Mouse (Mus musculus): ENCODE data around the gene Strada. TPM values are rescaled to one million over a fixed set of nuclear protein-coding genes. Genes with fewer than 3 reads are reported as not detected.
A peak's percentile ranks its signal among the peaks of the same experiment; 100 is the strongest.

Gene Strada
- polyA plus RNA-seq, 1 experiment from 2014 or later, result 21.9 TPM

DNA sequence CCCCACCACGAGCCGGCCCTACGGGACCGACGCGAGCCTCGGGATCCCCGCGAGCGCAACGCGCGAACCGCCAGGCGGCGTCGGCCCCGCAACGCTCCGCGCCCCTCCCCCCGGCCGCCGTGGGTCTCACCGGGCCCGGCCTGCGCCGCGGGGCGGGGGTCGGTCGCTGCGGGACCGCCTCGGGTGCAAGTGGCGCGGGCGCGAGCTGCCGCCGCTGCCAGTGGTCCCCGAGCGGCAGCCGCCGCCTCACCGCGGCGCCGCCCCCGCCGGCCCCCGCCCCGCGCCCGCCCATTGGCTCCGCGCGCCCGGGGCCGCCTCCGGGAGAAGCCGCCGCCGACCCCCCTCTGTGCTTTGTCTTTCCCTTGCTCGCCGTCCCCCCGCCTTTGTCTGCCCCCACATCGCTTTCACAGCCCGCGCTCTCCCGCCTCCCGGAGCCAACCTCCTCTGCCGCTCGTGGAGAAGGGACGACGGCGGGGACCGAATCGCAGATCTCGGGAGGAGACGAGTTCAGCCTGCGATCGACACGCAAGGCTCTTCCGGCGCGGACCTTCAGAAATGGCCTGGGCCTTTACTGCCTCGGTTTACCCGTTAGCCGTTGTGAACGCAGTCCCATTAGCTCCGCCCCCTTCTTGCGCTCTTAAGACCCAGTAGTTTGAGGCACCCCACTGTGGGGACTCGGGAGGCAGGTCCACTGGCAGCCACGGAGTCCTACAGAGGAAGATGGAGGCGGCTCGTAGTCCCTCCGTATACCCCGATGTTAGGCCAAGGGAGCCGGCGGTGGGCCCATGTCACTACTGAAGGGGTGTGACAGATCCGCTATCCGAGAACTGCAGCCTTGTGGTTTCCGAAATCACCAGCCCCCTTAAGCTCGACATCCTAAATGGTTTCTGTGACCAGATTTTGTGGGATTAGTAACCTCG lies 41.8 kb downstream of the Strada start:
- H3K27me3 ChIP-seq (ENCODE audit: control insufficient read depth, insufficient read depth, low read length), result no peaks in the 10 kb centered on the region
- peak; percentile 78 for ATAC-seq (replicated peaks; ENCODE audit: extremely low read depth, insufficient read depth, low FRiP score)
- peak overlapping the region; percentile 73 for H3K4me3 ChIP-seq (ENCODE audit: low read length)
- H3K36me3 ChIP-seq (ENCODE audit: control insufficient read depth, insufficient read depth), result peaks cover 16% of the 10 kb centered on the region
- peak overlapping the region; percentile 92 for H3K27ac ChIP-seq (ENCODE audit: low read length)
- peak overlapping the region; percentile 89 for H3K4me2 ChIP-seq (ENCODE audit: low read depth, low read length)
- peaks cover 16% of the 10 kb centered on the region for H3K4me1 ChIP-seq (ENCODE audit: control insufficient read depth, insufficient read depth, low read length)
- peak overlapping the region; percentile 92 for H3K9ac ChIP-seq (ENCODE audit: low read length)
- WGBS, result under 1% methylated on average over 85 of the region's 106 CpGs
- H3K9me3 ChIP-seq (replicated peaks; ENCODE audit: control insufficient read depth, low read length), result no peaks in the 10 kb centered on the region

DNA sequence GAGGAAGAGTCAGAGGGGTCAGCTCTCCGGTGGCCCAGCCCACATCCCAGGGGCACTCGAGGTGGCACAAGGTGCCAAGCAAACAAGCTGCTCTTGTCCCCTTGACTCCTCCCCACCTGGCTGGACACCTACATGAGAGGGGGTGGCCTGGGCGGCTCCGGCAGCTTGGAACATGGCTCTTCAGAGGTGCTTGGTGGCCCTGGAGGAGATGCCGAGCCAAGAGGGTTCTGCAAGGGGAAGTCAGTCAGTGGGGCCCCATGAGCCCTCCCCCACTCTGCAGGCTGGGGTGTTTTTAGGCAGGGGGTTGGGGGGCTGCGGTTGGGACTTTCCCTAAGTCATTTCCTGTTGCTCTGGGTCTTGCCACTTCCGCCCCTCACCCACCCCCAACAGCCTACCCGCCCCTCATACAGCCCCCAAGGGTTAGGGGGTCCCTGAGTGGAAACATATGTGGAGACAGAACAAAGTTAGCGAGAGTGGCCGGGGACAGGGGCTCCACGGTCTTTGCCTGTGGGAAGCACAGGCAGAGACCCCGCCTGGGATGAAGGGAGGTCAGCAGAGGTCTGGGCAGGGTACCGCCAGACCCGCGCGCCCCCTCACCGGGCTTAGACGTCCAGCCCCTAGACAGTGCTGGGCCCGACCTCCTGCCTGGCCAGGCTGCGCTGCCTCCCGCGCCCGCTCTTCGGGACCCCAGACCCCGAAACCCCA lies 42.6 kb downstream of the Strada start:
- under 1% methylated on average over 25 of the region's 25 CpGs for WGBS
- Histone ChIP-seq H3K4me3 (ENCODE audit: low read length) (peak overlapping the region; percentile 73), H3K4me2 (ENCODE audit: low read depth, low read length) (peak overlapping the region; percentile 89), H3K9ac (ENCODE audit: low read length) (peak overlapping the region; percentile 92), H3K4me1 (ENCODE audit: control insufficient read depth, insufficient read depth, low read length) (peaks cover 16% of the 10 kb centered on the region), H3K36me3 (ENCODE audit: control insufficient read depth, insufficient read depth) (peaks cover 22% of the 10 kb centered on the region), H3K9me3 (replicated peaks; ENCODE audit: control insufficient read depth, low read length) (no peaks in the 10 kb centered on the region), H3K27ac (ENCODE audit: low read length) (peak overlapping the region; percentile 92), H3K27me3 (ENCODE audit: control insufficient read depth, insufficient read depth, low read length) (no peaks in the 10 kb centered on the region)
- ATAC-seq (replicated peaks; ENCODE audit: extremely low read depth, insufficient read depth, low FRiP score), result peak; percentile 35

DNA sequence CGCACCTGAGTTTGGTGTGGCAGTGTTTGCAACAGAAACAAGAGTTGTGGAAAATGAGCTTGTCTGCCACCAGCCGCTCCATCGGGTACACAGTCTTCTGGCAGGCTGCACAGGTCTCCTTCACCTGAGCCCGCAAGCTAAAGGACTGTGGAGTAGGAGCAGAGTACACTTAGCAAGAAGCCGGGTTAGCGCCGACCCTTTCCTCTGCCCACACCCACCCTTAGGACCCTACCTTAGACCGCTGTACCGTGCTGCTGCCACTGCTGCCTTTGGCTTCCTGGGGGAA lies 43.1 kb downstream of the Strada start:
- H3K36me3 ChIP-seq (ENCODE audit: control insufficient read depth, insufficient read depth), result peaks cover 25% of the 10 kb centered on the region

DNA sequence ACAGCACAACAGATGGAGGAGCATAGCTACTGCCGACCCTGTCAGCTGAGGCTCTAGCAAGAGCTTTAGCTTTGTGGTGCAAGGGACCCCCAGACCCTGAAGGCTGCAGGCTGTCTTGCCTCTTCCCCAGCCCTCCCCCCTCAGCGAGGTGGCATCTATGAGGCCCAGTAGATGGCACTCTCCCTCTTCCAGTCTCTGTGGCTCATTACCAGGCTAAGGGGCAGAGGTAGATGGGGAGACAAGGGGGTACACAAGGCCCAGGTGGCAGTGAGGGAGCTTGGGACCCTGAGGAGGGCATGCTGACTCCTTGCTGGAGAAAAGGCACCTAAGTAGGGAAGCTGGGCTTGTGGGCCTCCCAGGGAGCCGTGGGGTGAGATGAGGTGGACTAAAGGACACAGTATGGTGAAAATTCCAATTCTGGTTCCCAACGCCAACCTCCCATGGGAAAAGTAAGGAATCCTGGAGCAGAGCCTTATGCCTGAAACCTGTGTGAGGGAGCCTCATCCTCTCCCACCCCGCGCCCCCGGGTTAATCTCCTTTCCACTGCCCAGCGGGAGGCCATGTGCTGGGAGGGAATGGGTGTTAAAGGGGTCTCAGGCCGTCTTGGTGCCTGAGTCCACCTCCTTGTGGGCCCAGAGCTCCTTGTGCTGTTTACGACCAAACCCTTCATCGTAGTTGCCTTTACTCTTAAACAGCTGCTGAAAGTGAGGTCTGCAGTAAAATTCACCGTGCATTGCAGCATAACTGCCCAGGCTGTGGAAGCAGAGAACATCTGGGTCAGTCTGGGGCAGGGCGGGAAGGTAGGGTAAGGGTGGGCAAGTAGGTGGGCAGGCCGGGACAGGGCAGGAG lies 43.7 kb downstream of the Strada start:
- H3K9me3 ChIP-seq (replicated peaks; ENCODE audit: control insufficient read depth, low read length), result no peaks in the 10 kb centered on the region
- ATAC-seq (replicated peaks; ENCODE audit: extremely low read depth, insufficient read depth, low FRiP score), result no peak
- H3K27me3 ChIP-seq (ENCODE audit: control insufficient read depth, insufficient read depth, low read length), result no peaks in the 10 kb centered on the region
- peak overlapping the region; percentile 92 for H3K27ac ChIP-seq (ENCODE audit: low read length)
- H3K36me3 ChIP-seq (ENCODE audit: control insufficient read depth, insufficient read depth), result peaks cover 23% of the 10 kb centered on the region
- WGBS, result 57% methylated on average over 14 of the region's 14 CpGs
- peak overlapping the region; percentile 89 for H3K4me2 ChIP-seq (ENCODE audit: low read depth, low read length)
- peaks cover 16% of the 10 kb centered on the region for H3K4me1 ChIP-seq (ENCODE audit: control insufficient read depth, insufficient read depth, low read length)
- peak overlapping the region; percentile 73 for H3K4me3 ChIP-seq (ENCODE audit: low read length)
- peak overlapping the region; percentile 92 for H3K9ac ChIP-seq (ENCODE audit: low read length)

More for the DNA sequence above, 43.1 kb downstream of the Strada start:
- peak overlapping the region; percentile 92 for H3K9ac ChIP-seq (ENCODE audit: low read length)
- H3K27me3 ChIP-seq (ENCODE audit: control insufficient read depth, insufficient read depth, low read length), result no peaks in the 10 kb centered on the region
- peak overlapping the region; percentile 73 for H3K4me3 ChIP-seq (ENCODE audit: low read length)
- peak overlapping the region; percentile 92 for H3K27ac ChIP-seq (ENCODE audit: low read length)
- no peaks in the 10 kb centered on the region for H3K9me3 ChIP-seq (replicated peaks; ENCODE audit: control insufficient read depth, low read length)
- H3K4me2 ChIP-seq (ENCODE audit: low read depth, low read length), result peak overlapping the region; percentile 89
- WGBS, result 35% methylated on average over 9 of the region's 9 CpGs
- ATAC-seq (replicated peaks; ENCODE audit: extremely low read depth, insufficient read depth, low FRiP score), result 0 out of 2 replicates have a peak, but pooled peaks have one; percentile 1
- H3K4me1 ChIP-seq (ENCODE audit: control insufficient read depth, insufficient read depth, low read length), result peaks cover 16% of the 10 kb centered on the region

- H3K9me3 ChIP-seq (replicated peaks; ENCODE audit: control insufficient read depth, low read length), result no peaks in the 10 kb centered on the region
- 77% methylated on average over 7 of the region's 7 CpGs for WGBS
- H3K4me1 ChIP-seq (ENCODE audit: control insufficient read depth, insufficient read depth, low read length), result peaks cover 16% of the 10 kb centered on the region
- no peak overlapping the region for H3K27ac ChIP-seq (ENCODE audit: low read length)
- no peak overlapping the region for H3K4me2 ChIP-seq (ENCODE audit: low read depth, low read length)
- no peak overlapping the region for H3K4me3 ChIP-seq (ENCODE audit: low read length)
- peaks cover 25% of the 10 kb centered on the region for H3K36me3 ChIP-seq (ENCODE audit: control insufficient read depth, insufficient read depth)
- H3K27me3 ChIP-seq (ENCODE audit: control insufficient read depth, insufficient read depth, low read length), result no peaks in the 10 kb centered on the region
- ATAC-seq (replicated peaks; ENCODE audit: extremely low read depth, insufficient read depth, low FRiP score), result no peak
- H3K9ac ChIP-seq (ENCODE audit: low read length), result no peak overlapping the region
These were observed 44.8 kb downstream of the Strada start for GRCm38 (mm10) chr11:106157154-106157553.

DNA sequence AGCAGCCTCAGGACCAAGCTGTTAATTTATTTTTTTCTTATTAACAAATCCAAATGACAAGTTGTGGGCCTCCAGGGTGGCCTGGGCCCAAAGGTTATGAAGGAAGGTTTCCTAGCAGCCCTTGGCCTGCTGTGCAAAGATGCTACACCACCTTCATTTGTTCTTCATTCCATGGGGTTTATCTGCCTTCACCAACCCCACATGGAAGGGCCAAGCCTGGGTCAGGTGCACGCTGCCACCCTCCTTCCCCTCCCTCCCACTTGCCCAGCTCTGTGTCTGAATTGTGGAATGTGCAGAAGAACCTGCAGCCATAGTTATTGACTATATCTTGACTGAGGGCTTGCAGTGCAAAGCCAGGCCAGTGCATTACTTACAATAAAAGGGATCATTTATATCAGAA lies 45.7 kb downstream of the Strada start:
- Histone ChIP-seq H3K4me3 (ENCODE audit: low read length) (no peak overlapping the region), H3K27me3 (ENCODE audit: control insufficient read depth, insufficient read depth, low read length) (no peaks in the 10 kb centered on the region), H3K36me3 (ENCODE audit: control insufficient read depth, insufficient read depth) (peaks cover 28% of the 10 kb centered on the region), H3K9ac (ENCODE audit: low read length) (no peak overlapping the region), H3K9me3 (replicated peaks; ENCODE audit: control insufficient read depth, low read length) (no peaks in the 10 kb centered on the region), H3K4me2 (ENCODE audit: low read depth, low read length) (no peak overlapping the region), H3K27ac (ENCODE audit: low read length) (no peak overlapping the region), H3K4me1 (ENCODE audit: control insufficient read depth, insufficient read depth, low read length) (peaks cover 11% of the 10 kb centered on the region)
- ATAC-seq (replicated peaks; ENCODE audit: extremely low read depth, insufficient read depth, low FRiP score), result no peak
- WGBS, result 96% methylated on average over 1 of the region's 1 CpGs

DNA sequence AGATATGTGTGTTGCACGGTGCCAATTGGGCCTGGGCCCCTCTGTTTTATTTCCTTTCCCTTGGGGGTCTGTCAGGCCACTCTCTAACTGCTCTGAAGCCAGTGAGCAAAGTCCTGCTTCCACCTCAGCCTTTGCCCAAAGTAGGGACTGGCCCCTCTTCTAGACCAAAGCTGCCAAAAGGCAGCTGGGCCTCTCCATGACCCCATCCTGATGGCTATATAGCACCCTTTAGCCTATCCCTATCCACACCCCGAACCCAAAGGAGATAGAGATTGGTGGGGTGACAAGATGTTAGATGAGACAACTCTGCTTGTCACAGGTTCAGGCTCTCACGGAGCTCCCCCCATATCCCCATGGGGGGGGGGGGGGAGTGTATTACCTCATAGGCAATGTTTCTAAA lies 46.2 kb downstream of the Strada start:
- Histone ChIP-seq H3K9me3 (replicated peaks; ENCODE audit: control insufficient read depth, low read length) (no peaks in the 10 kb centered on the region), H3K4me3 (ENCODE audit: low read length) (no peak overlapping the region)

DNA sequence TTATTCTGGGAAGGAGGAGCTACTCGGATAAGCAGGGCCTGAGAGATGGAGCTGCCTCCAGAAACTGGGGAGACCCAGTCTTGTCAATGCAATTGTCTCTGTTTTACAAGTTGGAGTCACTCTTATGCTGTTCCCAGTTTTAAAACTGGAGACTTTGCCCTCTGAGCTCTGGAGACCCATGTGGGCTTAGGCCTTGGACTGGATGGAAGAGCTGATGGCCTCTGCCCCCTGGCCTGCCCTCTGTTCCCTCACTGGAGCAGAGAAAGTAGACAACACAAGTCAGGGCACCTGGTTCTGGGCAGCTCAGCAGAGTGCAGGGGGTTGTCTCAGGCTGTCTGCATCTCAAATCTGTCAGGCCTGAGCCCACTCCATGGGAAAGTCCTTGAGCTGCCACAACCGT lies 47.2 kb downstream of the Strada start:
- Histone ChIP-seq H3K4me2 (ENCODE audit: low read depth, low read length) (no peak overlapping the region), H3K9me3 (replicated peaks; ENCODE audit: control insufficient read depth, low read length) (no peaks in the 10 kb centered on the region), H3K4me1 (ENCODE audit: control insufficient read depth, insufficient read depth, low read length) (peaks cover 5% of the 10 kb centered on the region), H3K27me3 (ENCODE audit: control insufficient read depth, insufficient read depth, low read length) (no peaks in the 10 kb centered on the region), H3K36me3 (ENCODE audit: control insufficient read depth, insufficient read depth) (peaks cover 41% of the 10 kb centered on the region), H3K4me3 (ENCODE audit: low read length) (no peak overlapping the region), H3K9ac (ENCODE audit: low read length) (no peak overlapping the region), H3K27ac (ENCODE audit: low read length) (no peak overlapping the region)
- 62% methylated on average over 2 of the region's 2 CpGs for WGBS
- ATAC-seq (replicated peaks; ENCODE audit: extremely low read depth, insufficient read depth, low FRiP score), result no peak

More for the DNA sequence above, 46.2 kb downstream of the Strada start:
- Histone ChIP-seq H3K27me3 (ENCODE audit: control insufficient read depth, insufficient read depth, low read length) (no peaks in the 10 kb centered on the region), H3K36me3 (ENCODE audit: control insufficient read depth, insufficient read depth) (peaks cover 33% of the 10 kb centered on the region), H3K27ac (ENCODE audit: low read length) (no peak overlapping the region), H3K4me2 (ENCODE audit: low read depth, low read length) (no peak overlapping the region), H3K4me1 (ENCODE audit: control insufficient read depth, insufficient read depth, low read length) (peaks cover 6% of the 10 kb centered on the region), H3K9ac (ENCODE audit: low read length) (no peak overlapping the region)
- WGBS, result 62% methylated on average over 3 of the region's 3 CpGs
- ATAC-seq (replicated peaks; ENCODE audit: extremely low read depth, insufficient read depth, low FRiP score), result no peak
